Mouse (Mus musculus): ENCODE results near the gene Drd2.

The Drd2 gene

DNA sequence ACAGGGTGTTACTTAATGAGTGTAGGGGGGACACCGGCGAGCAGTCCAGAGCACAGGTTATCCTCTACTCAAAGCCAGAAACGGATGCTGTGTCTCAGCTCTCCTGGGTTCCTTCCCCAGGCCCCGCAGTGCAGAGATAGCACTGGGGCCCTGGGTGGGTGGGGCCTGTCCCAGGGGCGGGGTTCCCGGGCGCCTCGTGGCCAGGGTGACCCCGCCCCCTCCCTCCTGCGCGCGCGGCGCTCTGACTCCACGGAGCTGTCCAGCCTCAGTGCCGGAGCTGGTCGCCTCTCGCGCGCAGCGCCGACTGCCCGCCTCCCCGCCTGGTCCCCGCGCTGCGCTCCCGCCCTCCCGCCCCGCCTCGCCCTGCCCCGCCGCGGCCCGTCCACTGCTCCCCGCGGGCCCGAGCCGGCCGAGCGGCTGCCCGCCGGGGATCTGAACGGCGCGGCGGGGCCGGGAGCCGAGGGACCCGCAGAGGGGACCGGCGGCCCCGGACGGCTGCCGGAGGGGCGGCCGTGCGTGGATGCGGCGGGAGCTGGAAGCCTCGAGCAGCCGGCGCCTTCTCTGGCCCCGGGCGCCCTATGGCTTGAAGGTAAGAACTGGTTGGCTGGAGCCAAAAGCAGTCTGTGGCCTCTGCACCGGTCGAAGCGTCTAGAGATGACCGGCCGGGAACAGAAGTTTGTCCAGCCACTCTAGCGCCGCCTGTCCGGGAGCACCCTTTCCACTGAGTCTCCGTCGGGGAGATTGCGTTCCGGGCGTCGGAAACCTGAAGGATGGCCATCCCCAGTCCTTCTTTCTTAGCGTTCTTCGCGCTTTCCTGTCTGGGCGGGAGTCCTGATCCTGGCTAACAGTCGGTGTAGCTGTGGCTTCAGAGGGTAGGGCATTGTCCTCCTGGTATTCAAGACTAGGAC is at the start of gene Drd2:
TSS of gene Drd2 (plus strand) at position 492 of the 908 bp plus-strand sequence.
- DNase-seq, result peak; percentile 89

DNA sequence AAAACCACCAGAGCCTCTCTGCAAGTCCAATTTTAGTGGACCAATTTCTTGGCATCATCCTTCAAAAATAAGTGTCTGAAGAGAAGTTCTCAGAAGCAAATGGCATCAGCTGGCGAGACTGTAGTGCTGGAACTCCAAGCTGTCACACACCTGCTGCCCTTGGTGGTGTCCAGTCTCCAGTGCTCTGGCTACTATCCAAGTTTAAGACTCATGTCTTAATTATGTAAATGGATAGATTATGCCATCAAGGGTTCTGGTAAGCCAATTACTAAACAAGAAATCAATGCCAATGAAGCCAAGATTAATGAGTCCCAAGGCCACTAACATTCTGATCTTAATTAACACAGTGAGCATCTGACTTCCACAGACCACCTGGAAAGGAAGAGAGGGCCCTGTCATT is 45.3 kb upstream of the Drd2 start:
- DNase-seq, result no peak

DNA sequence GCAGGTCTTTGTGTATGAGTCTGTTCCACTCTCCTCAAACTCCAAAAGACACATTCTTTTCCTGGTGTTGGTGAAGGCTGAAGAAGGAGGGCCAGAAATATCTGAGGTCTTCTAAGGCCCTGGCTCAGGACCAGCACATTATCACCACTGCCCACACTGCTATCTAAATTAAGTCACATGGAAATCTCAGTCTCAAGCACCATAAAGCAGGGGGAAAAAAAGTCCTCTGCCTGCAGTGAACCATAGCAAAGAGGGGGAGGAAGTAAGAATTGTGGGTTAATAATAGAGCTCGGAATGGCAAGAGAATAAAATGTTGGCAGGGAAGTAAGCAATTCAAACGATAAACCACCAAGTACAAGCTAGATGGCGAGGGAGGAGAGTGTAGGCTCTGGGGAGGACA is 32.9 kb upstream of the Drd2 start:
- no peak for DNase-seq

DNA sequence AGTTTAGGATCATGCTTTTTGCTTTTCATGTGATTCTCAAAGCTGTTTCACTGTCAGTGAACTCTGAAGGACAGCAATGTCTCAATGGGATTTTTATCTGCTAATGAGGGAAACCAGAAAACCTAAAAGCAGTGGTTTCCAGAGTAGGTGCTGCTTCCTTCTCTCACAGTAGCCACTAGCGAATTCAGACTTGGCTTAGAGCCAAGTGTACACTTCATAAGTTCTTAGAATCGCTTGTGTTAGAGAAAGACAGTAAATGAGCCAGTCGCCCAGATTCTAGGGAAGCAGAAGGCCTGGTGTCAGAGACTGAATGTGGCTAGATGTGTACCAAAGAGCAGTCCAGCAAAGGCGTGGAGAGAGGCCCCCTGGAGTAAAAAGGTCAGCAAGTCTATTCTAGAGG is 29.6 kb upstream of the Drd2 start:
- DNase-seq, result no peak

DNA sequence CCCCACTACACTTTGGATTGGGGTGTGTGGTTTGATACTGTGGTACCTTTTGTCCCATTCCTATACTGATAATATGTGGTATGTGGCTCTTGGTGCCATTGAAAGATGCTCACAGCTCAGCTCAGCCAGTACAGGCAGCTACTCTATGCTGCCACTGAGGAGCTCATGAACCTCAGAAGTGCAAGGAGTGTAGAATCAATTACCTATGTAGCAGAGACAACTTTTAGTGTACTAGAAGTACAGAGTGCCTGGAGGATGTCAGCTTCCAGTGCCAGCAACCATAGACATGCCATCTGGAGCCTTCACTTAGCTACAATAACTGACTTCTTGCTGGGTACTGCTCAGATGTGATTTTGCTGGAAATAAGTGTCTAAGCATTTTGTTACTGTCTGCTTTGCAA is 21.8 kb upstream of the Drd2 start:
- DNase-seq, result no peak

DNA sequence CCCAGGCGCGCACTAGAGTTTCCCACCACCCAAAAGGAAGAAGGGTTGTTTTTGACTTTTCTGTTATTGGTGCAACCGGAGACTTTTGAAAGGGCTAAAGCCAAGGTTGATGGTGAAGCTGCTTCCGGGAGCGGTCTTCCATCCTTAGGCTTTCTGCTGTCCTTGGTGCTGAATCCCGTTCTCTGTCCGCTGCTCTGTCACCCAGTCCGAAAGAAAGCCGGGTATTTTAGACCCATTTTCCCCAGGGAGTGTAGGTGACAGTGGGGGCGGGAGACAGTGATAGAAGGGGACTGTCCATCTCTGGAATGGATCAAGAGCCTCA is 578 bp downstream of the Drd2 start:
- DNase-seq, result peak; percentile 90

DNA sequence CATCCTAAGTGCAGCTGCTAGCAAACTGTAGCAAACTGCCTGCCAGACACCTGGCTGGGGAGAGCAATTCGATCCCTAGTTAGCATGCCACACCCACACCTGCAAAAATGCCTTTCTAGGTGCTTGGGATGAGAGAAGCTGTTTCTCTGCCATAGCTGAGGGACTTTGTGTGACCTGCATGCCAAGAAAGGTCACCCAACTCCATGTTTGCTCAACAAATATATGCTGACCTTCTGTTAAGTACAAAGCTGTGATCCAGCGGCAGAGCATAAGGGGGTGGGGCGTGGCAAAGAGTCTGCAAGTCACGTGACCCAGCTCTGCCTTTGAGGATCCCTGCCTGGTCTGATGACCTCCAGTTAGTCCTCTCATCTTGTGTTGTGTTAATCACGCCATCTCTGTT is 25.3 kb downstream of the Drd2 start:
- DNase-seq, result peak; percentile 70

DNA sequence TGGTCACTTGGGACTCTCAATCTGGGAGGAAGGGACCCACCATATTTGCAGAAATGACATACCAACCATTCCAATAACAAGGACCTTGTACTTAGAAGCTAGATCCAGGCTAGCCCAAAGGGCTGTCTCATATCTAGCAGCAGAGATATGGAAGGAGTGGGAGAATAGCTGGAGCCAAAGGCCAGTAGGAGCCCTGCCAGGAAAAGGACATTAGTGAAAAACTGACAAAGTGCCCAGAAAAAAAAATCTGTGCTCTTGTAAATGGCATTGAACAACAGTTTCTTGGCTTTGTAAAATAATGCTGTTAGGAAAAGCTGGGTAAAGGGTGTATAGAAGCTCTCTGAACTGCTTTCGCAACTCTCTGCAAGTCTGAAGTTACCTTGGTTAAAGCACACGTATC is 33.5 kb downstream of the Drd2 start:
- DNase-seq, result no peak

DNA sequence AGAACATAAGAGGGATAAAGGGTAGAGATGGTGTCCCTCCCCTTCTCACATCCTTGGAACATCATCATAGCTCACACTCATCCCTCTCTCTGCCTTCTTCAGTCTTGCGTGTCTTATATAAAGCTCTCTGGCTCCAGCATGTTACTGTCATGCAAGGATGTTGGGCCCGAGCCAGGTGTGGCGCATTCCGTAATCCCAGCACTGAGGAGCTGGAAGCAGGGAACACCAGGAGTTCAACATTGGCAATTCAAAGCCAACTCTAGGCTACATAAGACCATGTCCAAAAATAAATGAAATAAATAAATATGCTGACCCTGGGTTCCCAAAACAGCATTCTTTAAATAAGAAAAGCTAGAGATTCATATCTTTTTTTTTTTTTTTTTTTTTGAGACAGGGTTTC is 39.5 kb downstream of the Drd2 start:
- DNase-seq, result no peak

DNA sequence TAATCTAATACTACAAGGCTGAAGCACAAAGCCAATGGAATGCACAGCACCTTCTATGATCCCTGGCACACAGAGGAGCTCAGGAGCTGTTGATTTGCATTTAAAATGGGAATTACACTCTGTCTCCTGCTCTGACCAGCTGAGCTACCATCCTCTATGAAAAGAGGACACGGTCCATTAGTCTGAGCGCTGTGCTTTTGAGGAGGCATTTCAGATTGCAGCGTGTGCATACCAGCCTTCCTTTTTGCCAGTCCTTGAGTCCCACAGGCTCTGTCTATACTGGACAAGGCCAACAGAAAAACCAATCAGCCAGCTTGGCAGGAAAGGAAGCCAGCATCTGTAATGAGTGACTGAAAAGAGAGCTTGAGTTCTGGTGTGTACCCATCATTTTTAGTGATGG is 43.6 kb downstream of the Drd2 start:
- DNase-seq, result peak; percentile 10

DNA sequence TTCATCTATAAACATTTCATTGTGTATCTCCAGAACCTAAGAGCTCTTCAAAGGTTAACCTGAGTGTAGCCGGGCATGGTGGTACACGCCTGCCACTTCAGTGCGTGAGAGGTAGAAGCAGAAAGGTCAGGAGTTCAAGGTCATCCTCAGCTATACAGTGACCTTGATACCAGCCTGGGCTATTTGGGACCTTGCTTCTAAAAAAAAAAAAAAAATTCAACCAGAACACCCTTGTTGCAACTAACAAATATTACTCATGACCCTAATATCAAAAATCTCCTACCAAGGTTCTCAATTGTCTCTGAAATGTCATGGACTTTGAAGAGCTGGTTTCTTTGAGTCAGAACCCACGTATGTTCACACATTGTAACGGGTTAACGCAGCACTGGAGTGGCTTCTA is 44.4 kb downstream of the Drd2 start:
- DNase-seq, result no peak

DNA sequence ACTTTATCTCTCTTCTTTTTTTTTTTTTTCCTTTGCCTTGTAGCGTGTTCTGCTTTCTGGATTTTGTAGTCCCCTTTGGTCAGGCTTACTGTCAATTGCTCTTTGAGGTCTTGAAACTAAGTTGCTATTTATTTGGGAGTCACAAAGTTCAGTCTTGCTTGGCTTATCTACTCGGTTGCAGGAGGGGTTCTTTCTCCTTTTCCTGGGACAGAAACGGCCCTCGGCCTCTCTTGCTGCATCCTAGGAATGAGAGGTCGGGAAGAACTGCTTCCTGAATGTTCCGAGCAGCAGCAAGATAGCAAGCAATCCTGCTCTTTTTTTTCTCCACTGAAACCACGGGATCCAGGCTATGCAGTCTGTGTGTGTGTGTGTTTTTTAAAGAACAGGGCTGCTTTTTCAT is 44.9 kb downstream of the Drd2 start:
- no peak for DNase-seq

DNA sequence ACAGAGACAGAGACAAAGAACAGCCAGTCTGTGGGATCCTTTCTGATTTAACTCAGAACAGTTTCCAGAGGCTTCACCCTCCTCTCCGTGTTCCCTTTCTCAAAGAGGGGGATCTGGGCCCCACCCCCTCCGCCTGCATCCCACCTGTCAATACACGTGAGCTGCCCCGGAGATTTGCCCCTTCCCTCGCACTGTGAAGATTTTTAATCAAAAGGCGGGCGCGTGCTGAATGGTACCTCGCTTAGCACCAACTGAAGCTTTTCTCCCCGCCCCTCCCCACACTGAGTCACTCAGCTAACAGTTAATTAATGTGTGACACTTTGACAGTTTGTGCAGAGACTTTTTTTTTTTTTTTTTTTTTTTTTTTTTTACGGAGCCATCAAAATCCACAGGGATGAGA is 45.7 kb downstream of the Drd2 start:
- DNase-seq, result peak; percentile 15

DNA sequence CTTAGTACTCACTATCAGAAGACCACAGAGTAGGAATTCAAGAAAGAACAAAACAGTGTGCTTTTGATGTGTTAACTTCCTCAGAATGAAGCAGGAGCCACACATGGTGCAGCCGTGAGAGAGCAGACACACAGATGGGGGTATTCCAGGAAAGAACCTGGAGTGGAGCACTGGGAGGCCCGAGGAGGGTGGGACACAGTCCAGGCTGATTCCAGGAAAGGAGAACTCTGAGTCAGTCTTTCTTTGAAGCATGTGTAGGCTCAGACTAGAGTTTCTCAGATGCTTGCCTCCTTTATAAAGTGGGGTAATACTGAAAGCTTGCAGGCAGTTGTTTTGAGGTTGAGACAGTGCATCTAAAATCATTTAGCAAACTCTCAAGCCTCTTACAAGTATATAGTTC is 51.8 kb downstream of the Drd2 start:
- DNase-seq, result no peak

DNA sequence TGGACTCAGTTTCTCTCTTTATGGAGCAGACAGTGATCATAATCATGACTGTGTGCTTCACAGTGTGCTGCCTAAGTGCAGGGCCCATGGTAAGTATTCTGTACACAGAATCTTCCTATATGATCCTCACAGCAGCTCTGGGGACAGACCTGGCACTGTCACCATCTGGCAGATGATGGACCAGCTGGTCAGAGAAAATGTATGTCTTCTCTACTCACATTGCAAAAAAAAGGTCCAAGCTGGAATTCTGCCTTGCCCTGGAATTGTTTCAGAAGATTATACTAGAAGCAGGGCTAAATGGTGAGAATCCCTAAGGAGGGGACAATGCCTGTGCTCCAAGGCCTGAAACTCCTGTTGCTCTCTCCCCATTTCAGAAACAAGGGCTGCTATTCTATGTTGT is 55.6 kb downstream of the Drd2 start:
- no peak for DNase-seq

DNA sequence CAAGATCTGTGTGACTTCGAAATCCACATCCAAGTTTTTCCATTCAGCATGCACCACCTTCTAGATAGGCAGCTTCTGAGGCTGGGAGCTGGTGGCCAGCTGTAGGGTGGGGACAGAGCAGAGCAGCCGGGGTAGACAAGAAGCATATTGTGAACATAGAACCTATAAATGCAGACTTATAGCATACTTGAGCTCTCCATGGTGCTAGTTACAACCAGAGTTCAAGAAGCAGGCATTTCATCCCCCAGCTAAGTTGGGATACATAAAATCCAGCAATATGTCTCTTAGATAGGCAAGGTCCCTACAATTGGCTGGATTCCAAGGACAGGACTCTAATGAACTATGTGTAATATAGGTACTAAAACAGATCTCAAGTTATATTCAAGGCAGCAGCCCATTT is 63.3 kb downstream of the Drd2 start:
- peak; percentile 22 for DNase-seq

DNA sequence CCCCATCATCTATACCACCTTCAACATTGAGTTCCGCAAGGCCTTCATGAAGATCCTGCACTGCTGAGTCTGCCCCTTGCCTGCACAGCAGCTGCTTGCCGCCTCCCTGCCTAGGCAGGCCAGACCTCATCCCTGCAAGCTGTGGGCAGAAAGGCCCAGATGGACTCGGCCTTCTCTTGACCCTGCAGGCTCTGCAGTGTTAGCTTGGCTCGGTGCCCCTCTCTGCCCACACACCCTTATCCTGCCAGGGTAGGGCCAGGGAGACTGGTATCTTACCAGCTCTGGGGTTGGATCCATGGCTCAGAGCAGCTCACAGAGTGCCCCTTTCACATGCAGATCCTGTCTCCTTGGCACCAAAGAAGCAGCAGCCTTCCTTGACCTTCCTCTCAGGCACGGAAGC is 66.6 kb downstream of the Drd2 start:
- DNase-seq, result no peak

DNA sequence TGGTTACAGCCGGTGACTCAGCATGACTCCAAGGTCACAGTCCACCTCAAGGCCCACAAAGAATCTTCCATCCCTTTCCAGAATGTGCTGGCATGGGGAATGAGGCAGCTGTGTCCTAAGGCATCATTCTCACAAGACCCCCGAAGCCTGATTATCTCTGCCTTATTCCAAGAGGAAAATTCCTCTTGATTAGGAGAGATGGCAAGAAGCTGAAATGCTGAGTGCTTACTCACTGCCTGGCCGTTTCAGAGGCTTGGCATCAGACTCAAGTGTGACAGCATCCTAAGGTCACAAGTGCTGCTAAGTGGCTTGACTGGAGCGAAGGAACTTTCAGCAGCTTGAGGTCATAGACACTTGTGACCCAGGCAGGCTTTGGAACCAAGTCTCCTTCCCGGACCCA is 70.2 kb downstream of the Drd2 start:
- no peak for DNase-seq

DNA sequence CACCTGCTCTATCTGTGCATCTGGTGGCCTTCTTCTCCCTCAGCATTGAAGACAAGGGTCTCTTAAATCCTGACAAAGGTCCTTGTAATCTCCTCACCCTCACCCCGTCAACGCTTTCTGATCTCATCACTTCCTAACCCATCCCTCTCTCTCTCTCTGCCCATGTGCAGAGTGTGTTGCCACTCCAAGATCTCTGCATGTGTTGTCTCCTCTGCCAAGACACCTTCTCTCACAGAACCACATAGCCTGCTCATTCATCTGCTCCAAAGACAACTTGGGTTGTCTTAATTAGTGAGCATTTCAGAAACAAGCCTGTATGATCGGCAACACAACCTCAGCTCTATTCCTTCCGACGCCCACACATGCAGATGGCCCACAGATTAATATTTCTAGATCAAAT is 83.4 kb downstream of the Drd2 start:
- DNase-seq, result no peak

DNA sequence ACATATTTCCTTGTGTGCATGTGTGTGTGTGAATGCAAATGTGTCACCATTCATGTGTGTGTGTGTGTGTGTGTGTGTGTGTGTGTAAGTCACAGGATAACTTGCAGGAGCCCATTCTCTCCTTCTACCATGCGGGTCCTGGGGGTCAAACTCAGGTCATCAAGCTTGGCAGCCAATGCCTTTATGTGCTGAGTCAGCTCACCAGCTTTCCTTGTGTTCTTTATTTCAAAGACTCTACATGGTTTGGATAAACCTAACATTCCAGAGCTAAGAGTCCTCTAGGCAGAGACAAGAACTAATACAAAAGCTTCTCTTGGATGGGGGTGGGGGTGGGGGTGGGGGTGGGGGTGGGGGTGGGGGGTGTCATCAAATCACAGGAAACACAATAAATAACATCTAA is 85.2 kb downstream of the Drd2 start:
- no peak for DNase-seq

DNA sequence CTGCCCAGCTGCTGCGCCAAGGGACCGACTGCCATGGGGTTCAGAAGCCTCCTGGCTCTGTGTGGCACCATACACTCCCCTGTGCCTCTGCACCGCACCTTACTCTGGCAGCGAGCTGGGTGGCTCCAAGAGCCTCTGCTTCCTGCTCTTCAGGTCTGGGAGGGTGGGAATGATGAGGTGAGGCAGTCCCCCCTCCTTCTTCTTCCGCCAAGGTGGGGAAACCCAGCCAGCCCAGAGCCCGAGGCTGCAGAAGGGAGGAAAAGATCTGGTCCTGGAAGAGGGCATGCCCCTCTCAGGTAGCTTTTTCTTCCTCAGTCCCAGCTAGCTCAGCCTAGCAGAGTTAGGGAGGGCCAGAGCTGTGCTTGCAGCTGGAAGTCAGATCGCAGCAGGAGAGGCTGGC is 86.5 kb downstream of the Drd2 start, which contains the start of gene Ankk1:
TSS of gene Ankk1 (minus strand) at position 101 of the 400 bp plus-strand sequence.
- no peak for DNase-seq

DNA sequence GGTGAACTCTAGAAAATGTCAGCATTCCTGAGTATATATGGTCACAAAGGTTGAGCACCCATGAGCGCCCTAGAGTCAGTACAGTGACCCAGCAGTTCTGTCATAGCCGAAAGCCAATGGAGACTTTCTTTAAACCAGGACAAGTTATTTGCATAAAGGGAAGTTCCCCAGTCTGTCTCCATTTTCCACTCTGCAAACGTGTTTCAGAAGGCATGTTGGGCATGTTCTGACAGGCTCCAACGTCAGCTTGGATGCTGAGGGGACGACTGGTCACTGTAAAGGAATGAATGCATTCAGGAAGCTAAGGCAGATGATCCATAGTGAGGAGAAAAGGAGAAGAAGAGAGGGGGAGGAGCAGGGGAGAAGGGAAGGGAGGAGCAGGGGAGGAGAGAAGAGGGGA is 87.1 kb downstream of the Drd2 start:
- DNase-seq, result no peak

DNA sequence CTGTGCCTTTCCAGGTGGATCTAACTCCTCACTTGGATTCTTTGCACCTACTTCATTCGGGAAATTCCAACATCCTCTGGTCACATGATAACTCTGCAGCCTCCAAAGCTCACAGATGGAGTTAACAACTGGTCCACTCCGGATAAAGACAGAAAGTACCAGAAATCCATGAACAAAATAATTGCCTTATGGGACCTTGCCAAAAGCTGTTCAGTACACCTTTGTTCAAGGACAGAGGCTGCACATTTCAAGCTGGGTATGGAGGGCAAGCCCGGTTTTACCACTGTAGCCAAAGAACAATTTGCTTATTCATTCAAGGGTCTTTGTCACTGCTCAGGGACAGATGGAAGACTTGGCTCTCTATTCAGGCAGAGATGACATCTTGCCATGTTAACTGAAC is 102.2 kb downstream of the Drd2 start:
- no peak for DNase-seq

DNA sequence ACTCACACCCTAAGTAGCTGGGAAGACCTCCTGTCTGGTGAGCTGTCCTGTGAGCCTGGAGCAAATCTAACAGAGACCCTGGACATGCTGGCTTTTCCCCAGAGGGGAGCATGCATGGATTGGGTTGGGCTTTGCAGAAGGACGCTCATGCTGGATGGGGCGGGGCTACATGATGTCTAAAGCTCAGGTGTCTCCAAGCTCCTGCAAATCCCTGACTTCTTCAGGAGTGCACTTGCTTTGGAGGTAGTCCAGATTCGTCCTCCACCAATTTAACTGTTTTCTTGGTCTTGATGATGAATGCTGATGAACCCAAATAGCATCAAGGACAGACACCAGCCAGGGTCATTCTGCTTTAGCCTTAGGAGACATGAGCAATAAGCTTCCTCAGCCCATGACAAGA is 110.1 kb downstream of the Drd2 start:
- no peak for DNase-seq

DNA sequence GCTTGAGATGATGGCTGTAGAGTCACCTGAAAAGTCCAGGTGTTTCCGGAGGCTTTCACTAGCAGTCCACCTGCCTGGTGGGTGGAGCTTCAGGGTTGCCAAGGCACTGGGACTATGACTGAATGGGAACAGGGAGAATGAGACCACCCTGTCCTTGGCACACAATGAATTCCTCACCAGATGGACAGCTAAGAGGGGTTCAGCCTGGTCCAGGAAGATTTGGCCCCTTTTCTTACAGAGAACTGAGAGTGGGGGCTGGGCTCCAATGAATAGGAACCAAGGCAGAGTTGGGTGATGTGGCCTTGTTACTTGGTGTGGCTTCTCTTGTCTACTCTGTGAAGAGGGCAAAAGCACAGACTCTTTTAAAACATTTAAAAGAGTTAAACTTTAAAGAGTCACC is 112.0 kb downstream of the Drd2 start:
- DNase-seq, result no peak
